Mouse (Mus musculus): ENCODE measurements around the gene Tbc1d30. TPM values are rescaled to one million over a fixed set of nuclear protein-coding genes. Genes with fewer than 3 reads are reported as not detected.

Tbc1d30 gene
- polyA plus RNA-seq, 1 experiment from 2014 or later: 2.8 TPM

GRCm38 (mm10) chr10:121309123-121309655 is 41.9 kb downstream of the Tbc1d30 start:
- no peaks in the 10 kb centered on the region for H3K36me3 ChIP-seq
- H3K27me3 ChIP-seq: peaks cover 36% of the 10 kb centered on the region
- peak overlapping the region; percentile 98 for H3K4me2 ChIP-seq (replicated peaks)
- no peak overlapping the region for H3K9ac ChIP-seq
- no peak overlapping the region for H3K27ac ChIP-seq
- H3K9me3 ChIP-seq: no peaks in the 10 kb centered on the region
- WGBS: 16% methylated on average over 11 of the region's 11 CpGs
- peaks cover 17% of the 10 kb centered on the region for H3K4me1 ChIP-seq
- no peak for ATAC-seq (ENCODE audit: insufficient number of reproducible peaks, insufficient read depth, low FRiP score, low TSS enrichment)
- H3K4me3 ChIP-seq: peak overlapping the region; percentile 59; the same call in 1 of the 2 replicates

- Histone ChIP-seq H3K36me3 (no peaks in the 10 kb centered on the region), H3K4me2 (replicated peaks) (no peak overlapping the region), H3K27ac (no peak overlapping the region), H3K4me1 (peaks cover 14% of the 10 kb centered on the region), H3K4me3 (no peak overlapping the region), H3K9ac (no peak overlapping the region), H3K9me3 (no peaks in the 10 kb centered on the region), H3K27me3 (peaks cover 17% of the 10 kb centered on the region)
- 28% methylated on average over 5 of the region's 5 CpGs for WGBS
- ATAC-seq (ENCODE audit: insufficient number of reproducible peaks, insufficient read depth, low FRiP score, low TSS enrichment): no peak
These were observed 45.6 kb downstream of the Tbc1d30 start for GRCm38 (mm10) chr10:121305441-121305840.

GRCm38 (mm10) chr10:121303559-121303958 is 47.5 kb downstream of the Tbc1d30 start:
- no peaks in the 10 kb centered on the region for H3K27me3 ChIP-seq
- no peak for ATAC-seq (ENCODE audit: insufficient number of reproducible peaks, insufficient read depth, low FRiP score, low TSS enrichment)
- no peak overlapping the region for H3K9ac ChIP-seq
- H3K36me3 ChIP-seq: no peaks in the 10 kb centered on the region
- H3K9me3 ChIP-seq: no peaks in the 10 kb centered on the region
- H3K4me3 ChIP-seq: no peak overlapping the region
- WGBS: 85% methylated on average over 3 of the region's 3 CpGs
- H3K4me1 ChIP-seq: no peaks in the 10 kb centered on the region
- no peak overlapping the region for H3K27ac ChIP-seq
- no peak overlapping the region for H3K4me2 ChIP-seq (replicated peaks)

GRCm38 (mm10) chr10:121301868-121302267 is 49.2 kb downstream of the Tbc1d30 start:
- ATAC-seq (ENCODE audit: insufficient number of reproducible peaks, insufficient read depth, low FRiP score, low TSS enrichment): no peak
- Histone ChIP-seq H3K9me3 (no peaks in the 10 kb centered on the region), H3K9ac (no peak overlapping the region), H3K4me3 (no peak overlapping the region), H3K27ac (no peak overlapping the region), H3K4me1 (peaks cover 4% of the 10 kb centered on the region), H3K36me3 (no peaks in the 10 kb centered on the region), H3K27me3 (no peaks in the 10 kb centered on the region), H3K4me2 (replicated peaks) (no peak overlapping the region)
- 80% methylated on average over 14 of the region's 14 CpGs for WGBS

GRCm38 (mm10) chr10:121300659-121301058 is 50.4 kb downstream of the Tbc1d30 start:
- H3K36me3 ChIP-seq: no peaks in the 10 kb centered on the region
- H3K4me2 ChIP-seq (replicated peaks): no peak overlapping the region
- ATAC-seq (ENCODE audit: insufficient number of reproducible peaks, insufficient read depth, low FRiP score, low TSS enrichment): no peak
- H3K9ac ChIP-seq: no peak overlapping the region
- WGBS: 86% methylated on average over 7 of the region's 7 CpGs
- H3K4me1 ChIP-seq: peaks cover 4% of the 10 kb centered on the region
- no peaks in the 10 kb centered on the region for H3K27me3 ChIP-seq
- no peak overlapping the region for H3K4me3 ChIP-seq
- H3K9me3 ChIP-seq: no peaks in the 10 kb centered on the region
- no peak overlapping the region for H3K27ac ChIP-seq

GRCm38 (mm10) chr10:121297054-121297701 is 53.9 kb downstream of the Tbc1d30 start:
- Histone ChIP-seq H3K9ac (0 out of 2 replicates have a peak overlapping the region, but pooled peaks have one; percentile 36), H3K4me2 (replicated peaks) (peak overlapping the region; percentile 51), H3K9me3 (no peaks in the 10 kb centered on the region), H3K27me3 (no peaks in the 10 kb centered on the region), H3K36me3 (no peaks in the 10 kb centered on the region), H3K4me1 (peaks cover 4% of the 10 kb centered on the region), H3K27ac (peak overlapping the region; percentile 55; the same call in 1 of the 2 replicates), H3K4me3 (peak overlapping the region; percentile 11; the same call in 1 of the 2 replicates)
- no peak for ATAC-seq (ENCODE audit: insufficient number of reproducible peaks, insufficient read depth, low FRiP score, low TSS enrichment)
- WGBS: 27% methylated on average over 25 of the region's 25 CpGs

- Histone ChIP-seq H3K9ac (no peak overlapping the region), H3K4me2 (replicated peaks) (no peak overlapping the region), H3K9me3 (no peaks in the 10 kb centered on the region), H3K4me3 (no peak overlapping the region), H3K4me1 (peaks cover 4% of the 10 kb centered on the region), H3K36me3 (no peaks in the 10 kb centered on the region), H3K27me3 (no peaks in the 10 kb centered on the region), H3K27ac (no peak overlapping the region)
- 82% methylated on average over 16 of the region's 16 CpGs for WGBS
- no peak for ATAC-seq (ENCODE audit: insufficient number of reproducible peaks, insufficient read depth, low FRiP score, low TSS enrichment)
These were observed 56.6 kb downstream of the Tbc1d30 start for GRCm38 (mm10) chr10:121294471-121294870.

GRCm38 (mm10) chr10:121293829-121294228 is 57.2 kb downstream of the Tbc1d30 start:
- no peaks in the 10 kb centered on the region for H3K36me3 ChIP-seq

GRCm38 (mm10) chr10:121291272-121291917 is 59.7 kb downstream of the Tbc1d30 start:
- no peaks in the 10 kb centered on the region for H3K27me3 ChIP-seq
- no peaks in the 10 kb centered on the region for H3K36me3 ChIP-seq
- no peaks in the 10 kb centered on the region for H3K4me1 ChIP-seq
- no peaks in the 10 kb centered on the region for H3K9me3 ChIP-seq
- no peak for ATAC-seq (ENCODE audit: insufficient number of reproducible peaks, insufficient read depth, low FRiP score, low TSS enrichment)
- WGBS: 84% methylated on average over 10 of the region's 10 CpGs
- H3K27ac ChIP-seq: no peak overlapping the region
- no peak overlapping the region for H3K9ac ChIP-seq
- H3K4me2 ChIP-seq (replicated peaks): no peak overlapping the region
- H3K4me3 ChIP-seq: no peak overlapping the region

More at GRCm38 (mm10) chr10:121293829-121294228, 57.2 kb downstream of the Tbc1d30 start:
- Histone ChIP-seq H3K27me3 (no peaks in the 10 kb centered on the region), H3K9me3 (no peaks in the 10 kb centered on the region), H3K4me3 (no peak overlapping the region), H3K27ac (no peak overlapping the region), H3K4me1 (peaks cover 4% of the 10 kb centered on the region), H3K9ac (no peak overlapping the region), H3K4me2 (replicated peaks) (no peak overlapping the region)
- ATAC-seq (ENCODE audit: insufficient number of reproducible peaks, insufficient read depth, low FRiP score, low TSS enrichment): no peak
- 71% methylated on average over 8 of the region's 8 CpGs for WGBS

- Histone ChIP-seq H3K27ac (no peak overlapping the region), H3K36me3 (no peaks in the 10 kb centered on the region), H3K4me1 (no peaks in the 10 kb centered on the region), H3K4me2 (replicated peaks) (no peak overlapping the region), H3K9me3 (no peaks in the 10 kb centered on the region), H3K4me3 (no peak overlapping the region), H3K9ac (no peak overlapping the region), H3K27me3 (no peaks in the 10 kb centered on the region)
- WGBS: 70% methylated on average over 20 of the region's 20 CpGs
- no peak for ATAC-seq (ENCODE audit: insufficient number of reproducible peaks, insufficient read depth, low FRiP score, low TSS enrichment)
These were observed 60.4 kb downstream of the Tbc1d30 start for GRCm38 (mm10) chr10:121290682-121291078.

GRCm38 (mm10) chr10:121289970-121290681 is 61.0 kb downstream of the Tbc1d30 start:
- Histone ChIP-seq H3K36me3 (no peaks in the 10 kb centered on the region), H3K4me2 (replicated peaks) (no peak overlapping the region), H3K4me3 (no peak overlapping the region), H3K4me1 (no peaks in the 10 kb centered on the region), H3K27ac (no peak overlapping the region), H3K27me3 (no peaks in the 10 kb centered on the region), H3K9me3 (no peaks in the 10 kb centered on the region), H3K9ac (no peak overlapping the region)
- ATAC-seq (ENCODE audit: insufficient number of reproducible peaks, insufficient read depth, low FRiP score, low TSS enrichment): no peak
- 66% methylated on average over 4 of the region's 4 CpGs for WGBS

Measured in embryonic facial prominence, embryonic 12.5 days (tissue).